Comparison of ENCODE assay signal across 11 mouse cellular contexts in the genomic region with DNA sequence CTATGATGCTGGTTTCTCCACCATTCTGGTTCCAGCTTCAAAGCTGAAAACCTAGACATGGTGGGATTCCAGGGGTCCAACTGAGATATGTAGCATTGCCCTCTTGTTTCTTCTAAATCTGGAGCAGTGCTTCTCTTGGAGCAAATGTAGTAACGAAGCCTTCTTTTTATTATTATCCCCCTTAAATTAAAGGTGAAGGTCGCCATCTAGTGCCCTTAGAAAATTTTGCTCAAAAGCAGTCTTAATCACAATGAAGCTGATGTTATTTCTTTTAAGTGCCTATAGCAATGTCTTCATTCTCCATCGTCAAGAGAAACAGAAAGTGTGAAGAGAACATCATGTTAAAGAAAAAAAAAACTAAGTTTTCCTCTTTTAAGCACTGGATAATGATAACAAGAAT. TPM values are rescaled to one million over a fixed set of nuclear protein-coding genes. Genes with fewer than 3 reads are reported as not detected.
DNase-seq lines count a peak whose midpoint lies in the region; ATAC-seq and TF ChIP-seq lines count a peak whose summit lies in the region.
"Had no signal": no experiment of that assay in that cellular context is flagged by ENCODE, and none has a peak within 500 bp of the region (broad histone marks: within the 10 kb centered on the region; RNA-seq: fewer than 3 reads in every experiment).

No protein-coding gene starts in this region.

- no peak for DNase-seq in gastrocnemius, adult 2 months
- DNase-seq in gastrocnemius, adult 18-20 months (ENCODE audit: low spot score): no peak
- DNase-seq in left cerebral cortex, adult 2 months (ENCODE audit: extremely low spot score in 1 of 2, low spot score in 2 of 2): no peak
- DNase-seq in left cerebral cortex, postnatal 25 days (ENCODE audit: low spot score in 2 of 2): no peak
- DNase-seq in A20 (ENCODE audit: low read depth, low spot score): peak; percentile 14
- DNase-seq in ovary, postnatal 14 days (ENCODE audit: low spot score): no peak
- DNase-seq in gastrocnemius, postnatal 4 days (ENCODE audit: low spot score in 2 of 2): no peak
- DNase-seq: cerebellum, adult 18-20 months; gastrocnemius, postnatal 10 days had no signal

- ATAC-seq in common myeloid progenitor, adult 5-6 weeks (replicated peaks; ENCODE audit: low read depth, poor library complexity, severe bottlenecking): peak; percentile 41; the same call in 1 of the 2 replicates

- peak; percentile 50 for TF ChIP-seq CTCF in gastrocnemius, adult 2 months (IDR thresholded peaks at IDR 0.05)
- peak; percentile 50 for TF ChIP-seq CTCF in left cerebral cortex, adult 2 months (IDR thresholded peaks at IDR 0.05)

- H3K27ac ChIP-seq in gastrocnemius, adult 2 months: no peak overlapping the region
- H3K27ac ChIP-seq in left cerebral cortex, adult 2 months: no peak overlapping the region
- H3K27ac ChIP-seq: neural tube, embryonic 12.5 days had no signal

- intact Hi-C loops in gastrocnemius, adult 2 months (cut with DNase I): no loop called here
- intact Hi-C loops in left cerebral cortex, adult 2 months (cut with DNase I): loop anchor here (5.0 kb wide), 1 partner anchor 200 kb away; no protein-coding TSS in a partner anchor
- intact Hi-C loops in left cerebral cortex, postnatal 25 days (cut with DNase I): no loop called here

- no peak overlapping the region for H3K4me3 ChIP-seq in gastrocnemius, adult 2 months
- H3K4me3 ChIP-seq in left cerebral cortex, adult 2 months: no peak overlapping the region
- H3K4me3 ChIP-seq: neural tube, embryonic 12.5 days had no signal

RNA-seq across cellular contexts. Expression of a gene that starts 2.2 kb away (rescaled TPM):
- total RNA-seq in gastrocnemius, adult 2 months (2021): 10 to 100 TPM; 22.5 to 37.7 TPM
- total RNA-seq in gastrocnemius, adult 18-20 months (2021): 10 to 100 TPM; 24.4 to 39.7 TPM
- total RNA-seq in left cerebral cortex, adult 2 months (2021): 10 to 100 TPM; 18.9 to 21.9 TPM
- total RNA-seq in left cerebral cortex, postnatal 25 days (2021): 10 to 100 TPM; 16.1 to 19.0 TPM
- total RNA-seq in common myeloid progenitor, adult 5-6 weeks (2017): 8.5 and 11.9 TPM in 2 replicates
- total RNA-seq in gastrocnemius, postnatal 4 days (2021): 10 to 100 TPM; 42.3 to 50.1 TPM
